Mouse (Mus musculus) testis, adult 2 months (tissue): ENCODE results near the gene Olfr412. TPM values are rescaled to one million over a fixed set of nuclear protein-coding genes. Genes with fewer than 3 reads are reported as not detected.

Experiments
- H3K27ac ChIP-seq: fragments of 200-500 bp; 2 replicates; pipeline ENCODE4 v1.5.1; 2012; ENCODE audit warnings: low read depth, low read length; ENCODE audit not compliant: control insufficient read depth, insufficient read depth
- H3K27me3 ChIP-seq: fragments of 200-500 bp; 2 replicates; pipeline ENCODE4 v1.6.1; 2012; ENCODE audit warnings: mild to moderate bottlenecking, low read length, moderate library complexity; ENCODE audit not compliant: control insufficient read depth, insufficient read depth
- H3K36me3 ChIP-seq: fragments of 200-500 bp; 2 replicates; pipeline ENCODE4 v1.6.1; 2012; ENCODE audit warnings: mild to moderate bottlenecking, low read length; ENCODE audit not compliant: control insufficient read depth, insufficient read depth
- H3K4me1 ChIP-seq: fragments of 200-500 bp; 2 replicates; pipeline ENCODE4 v1.6.1; 2012; ENCODE audit warnings: low read length; ENCODE audit not compliant: control insufficient read depth, insufficient read depth
- H3K4me3 ChIP-seq: fragments of 200-500 bp; 2 replicates; pipeline ENCODE4 v1.5.1; 2012; ENCODE audit warnings: low read depth, mild to moderate bottlenecking, low read length, moderate library complexity, mixed read lengths; ENCODE audit not compliant: control insufficient read depth
- CTCF ChIP-seq: fragments of 200-500 bp; IDR thresholded peaks from 2 replicates; pipeline ENCODE4 v1.5.1; 2012; ENCODE audit warnings: low read depth, mild to moderate bottlenecking, inconsistent platforms, low read length, moderate library complexity; ENCODE audit not compliant: control insufficient read depth, insufficient read depth, insufficient replicate concordance
- POLR2A ChIP-seq: fragments of 200-500 bp; IDR thresholded peaks from 2 replicates; pipeline ENCODE4 v1.6.1; 2012; ENCODE audit warnings: low read depth, mild to moderate bottlenecking, inconsistent platforms, low read length, moderate library complexity; ENCODE audit not compliant: control insufficient read depth
- polyA plus RNA-seq: library from polyadenylated mRNA; depleted of rRNA; stranded (reverse); fragments of >200 nt; gene quantifications from 2 replicates; pipeline ENCODE4 v1.2.3, GENCODE M21; 2012

Gene Olfr412
- polyA plus RNA-seq, 1 experiment: not detected

- H3K27me3 ChIP-seq: no peaks in the 10 kb centered on the region
- no peaks in the 10 kb centered on the region for H3K36me3 ChIP-seq
- H3K4me1 ChIP-seq: no peaks in the 10 kb centered on the region
- H3K27ac ChIP-seq: no peak overlapping the region
- TF ChIP-seq POLR2A (no peak), CTCF (no peak)
- H3K4me3 ChIP-seq: no peak overlapping the region
Measured at GRCm38 (mm10) chr11:74379166-74379873, 17.5 kb downstream of the Olfr412 start.

GRCm38 (mm10) chr11:74385674-74386073 is 23.8 kb downstream of the Olfr412 start:
- H3K4me3 ChIP-seq: no peak overlapping the region
- H3K27me3 ChIP-seq: no peaks in the 10 kb centered on the region
- peaks cover 4% of the 10 kb centered on the region; the same call in 1 of the 2 replicates for H3K4me1 ChIP-seq
- no peak overlapping the region for H3K27ac ChIP-seq
- no peak for TF ChIP-seq POLR2A
- no peaks in the 10 kb centered on the region for H3K36me3 ChIP-seq

GRCm38 (mm10) chr11:74387203-74387602 is 25.3 kb downstream of the Olfr412 start:
- Histone ChIP-seq H3K36me3 (no peaks in the 10 kb centered on the region), H3K4me1 (peaks cover 4% of the 10 kb centered on the region; the same call in 1 of the 2 replicates), H3K4me3 (no peak overlapping the region), H3K27me3 (no peaks in the 10 kb centered on the region), H3K27ac (no peak overlapping the region)
- no peak for TF ChIP-seq POLR2A
- TF ChIP-seq CTCF: no peak

- no peaks in the 10 kb centered on the region for H3K27me3 ChIP-seq
- no peaks in the 10 kb centered on the region for H3K36me3 ChIP-seq
- TF ChIP-seq CTCF (no peak), POLR2A (no peak)
- H3K4me1 ChIP-seq: peaks cover 3% of the 10 kb centered on the region; the same call in 1 of the 2 replicates
- no peak overlapping the region for H3K27ac ChIP-seq
- H3K4me3 ChIP-seq: no peak overlapping the region
Measured at GRCm38 (mm10) chr11:74391899-74392298, 30.0 kb downstream of the Olfr412 start.

GRCm38 (mm10) chr11:74392903-74393302 is 31.0 kb downstream of the Olfr412 start:
- Histone ChIP-seq H3K27ac (no peak overlapping the region), H3K4me3 (no peak overlapping the region), H3K4me1 (no peaks in the 10 kb centered on the region), H3K36me3 (no peaks in the 10 kb centered on the region), H3K27me3 (no peaks in the 10 kb centered on the region)
- TF ChIP-seq POLR2A (no peak), CTCF (no peak)

GRCm38 (mm10) chr11:74393489-74393888 is 31.6 kb downstream of the Olfr412 start:
- H3K27me3 ChIP-seq: no peaks in the 10 kb centered on the region
- no peak overlapping the region for H3K27ac ChIP-seq
- no peaks in the 10 kb centered on the region for H3K36me3 ChIP-seq
- TF ChIP-seq POLR2A (no peak), CTCF (no peak)
- H3K4me3 ChIP-seq: no peak overlapping the region
- no peaks in the 10 kb centered on the region for H3K4me1 ChIP-seq

- Histone ChIP-seq H3K4me3 (no peak overlapping the region), H3K27me3 (no peaks in the 10 kb centered on the region), H3K4me1 (no peaks in the 10 kb centered on the region), H3K36me3 (no peaks in the 10 kb centered on the region), H3K27ac (no peak overlapping the region)
- TF ChIP-seq POLR2A (no peak), CTCF (no peak)
Measured at GRCm38 (mm10) chr11:74395583-74395982, 33.7 kb downstream of the Olfr412 start.

- Histone ChIP-seq H3K4me3 (no peak overlapping the region), H3K27ac (no peak overlapping the region), H3K36me3 (no peaks in the 10 kb centered on the region), H3K27me3 (no peaks in the 10 kb centered on the region), H3K4me1 (peaks cover 4% of the 10 kb centered on the region; the same call in 1 of the 2 replicates)
- no peak for TF ChIP-seq POLR2A
- TF ChIP-seq CTCF: no peak
Measured at GRCm38 (mm10) chr11:74402126-74402525, 40.3 kb downstream of the Olfr412 start.
